Comparison of ENCODE assay signal across 24 mouse cellular contexts in the genomic region with DNA sequence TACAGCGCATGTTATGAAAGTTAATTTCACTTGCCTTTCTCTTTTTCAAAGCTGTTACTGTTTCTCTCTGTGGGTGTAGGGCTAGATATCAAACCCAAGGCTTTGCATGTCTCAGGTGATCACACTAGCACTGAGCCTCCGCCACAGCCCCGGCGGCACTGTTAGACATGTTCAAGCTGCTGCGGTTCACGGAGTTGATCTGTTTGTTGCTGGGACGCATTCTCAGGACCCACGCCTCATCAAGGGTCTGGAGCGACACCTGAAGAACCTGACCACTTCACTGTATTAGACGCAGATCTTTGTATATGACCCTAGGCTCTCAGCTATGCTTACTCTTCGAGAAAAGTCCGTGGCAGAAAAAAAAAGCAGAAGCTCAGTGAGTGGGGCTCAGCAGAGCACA. TPM values are rescaled to one million over a fixed set of nuclear protein-coding genes. Genes with fewer than 3 reads are reported as not detected.
DNase-seq lines count a peak whose midpoint lies in the region; ATAC-seq and TF ChIP-seq lines count a peak whose summit lies in the region.
"Had no signal": no experiment of that assay in that cellular context is flagged by ENCODE, and none has a peak within 500 bp of the region (broad histone marks: within the 10 kb centered on the region; RNA-seq: fewer than 3 reads in every experiment).

No protein-coding gene starts in this region.

- H3K36me3 ChIP-seq in forebrain, embryonic 11.5 days (ENCODE audit: control insufficient read depth, insufficient read depth, low read length): no peaks in the 10 kb centered on the region
- H3K36me3 ChIP-seq in forebrain, embryonic 15.5 days: no peaks in the 10 kb centered on the region
- no peaks in the 10 kb centered on the region for H3K36me3 ChIP-seq in limb, embryonic 15.5 days
- H3K36me3 ChIP-seq in limb, embryonic 10.5 days: no peaks in the 10 kb centered on the region
- peaks cover 95% of the 10 kb centered on the region for H3K36me3 ChIP-seq in megakaryocyte, embryonic 14.5 days (replicated peaks; ENCODE audit: low read length)
- peaks cover 30 to 77% of the 10 kb centered on the region in 2 experiments for H3K36me3 ChIP-seq in MEL (ENCODE audit: control insufficient read depth in 1 of 2, insufficient read depth in 2 of 2, low read length in 2 of 2)
- H3K36me3 ChIP-seq: embryonic facial prominence, embryonic 12.5 days; embryonic facial prominence, embryonic 15.5 days; forebrain, embryonic 12.5 days; hindbrain, embryonic 12.5 days; hindbrain, embryonic 15.5 days had no signal

- no peaks in the 10 kb centered on the region for H3K27me3 ChIP-seq in forebrain, embryonic 11.5 days (ENCODE audit: control insufficient read depth, insufficient read depth, low read length)
- H3K27me3 ChIP-seq in forebrain, embryonic 15.5 days: no peaks in the 10 kb centered on the region
- no peaks in the 10 kb centered on the region for H3K27me3 ChIP-seq in limb, embryonic 15.5 days
- H3K27me3 ChIP-seq in limb, embryonic 10.5 days (ENCODE audit: low read depth, poor library complexity, severe bottlenecking): no peaks in the 10 kb centered on the region
- H3K27me3 ChIP-seq in megakaryocyte, embryonic 14.5 days (replicated peaks): no peaks in the 10 kb centered on the region
- H3K27me3 ChIP-seq in MEL (ENCODE audit: control insufficient read depth in 1 of 2, insufficient read depth in 2 of 2, low read length in 2 of 2): no peaks in the 10 kb centered on the region
- H3K27me3 ChIP-seq: embryonic facial prominence, embryonic 12.5 days; embryonic facial prominence, embryonic 15.5 days; forebrain, embryonic 12.5 days; heart, embryonic 13.5 days; hindbrain, embryonic 12.5 days; hindbrain, embryonic 15.5 days; Patski had no signal

- TF ChIP-seq RAD21 in MEL (IDR thresholded peaks at IDR 0.05; ENCODE audit: low read depth, low read length): no peak

- no peak for ATAC-seq in forebrain, embryonic 11.5 days (replicated peaks; ENCODE audit: low FRiP score)
- no peak for ATAC-seq in forebrain, embryonic 15.5 days (replicated peaks)
- no peak for ATAC-seq in limb, embryonic 15.5 days (ENCODE audit: insufficient number of reproducible peaks, low FRiP score, low TSS enrichment, low read depth)
- no peak for ATAC-seq in megakaryocyte, adult 5-6 weeks (ENCODE audit: poor library complexity, severe bottlenecking)
- ATAC-seq: forebrain, embryonic 16.5 days; Patski had no signal

- H3K27ac ChIP-seq in forebrain, embryonic 11.5 days (ENCODE audit: low read depth, low read length): no peak overlapping the region
- no peak overlapping the region for H3K27ac ChIP-seq in forebrain, embryonic 15.5 days (replicated peaks)
- H3K27ac ChIP-seq in limb, embryonic 15.5 days: 0 out of 2 replicates have a peak overlapping the region, but pooled peaks have one; percentile 2
- no peak overlapping the region for H3K27ac ChIP-seq in limb, embryonic 10.5 days
- H3K27ac ChIP-seq in MEL (ENCODE audit: control insufficient read depth, low read depth, low read length): peak overlapping the region; percentile 61
- H3K27ac ChIP-seq: embryonic facial prominence, embryonic 12.5 days; forebrain, embryonic 12.5 days; heart, embryonic 13.5 days; hindbrain, embryonic 12.5 days; hindbrain, embryonic 15.5 days had no signal

- no peak overlapping the region for H3K9ac ChIP-seq in forebrain, embryonic 11.5 days (ENCODE audit: low read length)
- H3K9ac ChIP-seq in forebrain, embryonic 15.5 days (replicated peaks): no peak overlapping the region
- no peak overlapping the region for H3K9ac ChIP-seq in limb, embryonic 15.5 days
- H3K9ac ChIP-seq in MEL (ENCODE audit: control insufficient read depth, low read depth, low read length, poor library complexity, severe bottlenecking): peak overlapping the region; percentile 24; the same call in 1 of the 2 replicates
- H3K9ac ChIP-seq: embryonic facial prominence, embryonic 12.5 days; embryonic facial prominence, embryonic 15.5 days; forebrain, embryonic 12.5 days; heart, embryonic 13.5 days; hindbrain, embryonic 12.5 days; hindbrain, embryonic 15.5 days had no signal

- H3K4me2 ChIP-seq in forebrain, embryonic 11.5 days (ENCODE audit: low read depth, low read length, severe bottlenecking): no peak overlapping the region
- H3K4me2 ChIP-seq in forebrain, embryonic 15.5 days (replicated peaks): no peak overlapping the region
- no peak overlapping the region for H3K4me2 ChIP-seq in limb, embryonic 15.5 days
- H3K4me2 ChIP-seq: embryonic facial prominence, embryonic 12.5 days; embryonic facial prominence, embryonic 15.5 days; forebrain, embryonic 12.5 days; heart, embryonic 13.5 days; hindbrain, embryonic 12.5 days; hindbrain, embryonic 15.5 days had no signal

- no peak for TF ChIP-seq EP300 in MEL (IDR thresholded peaks at IDR 0.05; ENCODE audit: low read depth in 1 of 2, low read length in 2 of 2)

- no peaks in the 10 kb centered on the region for H3K9me3 ChIP-seq in forebrain, embryonic 11.5 days (ENCODE audit: control insufficient read depth, low read length)
- H3K9me3 ChIP-seq in forebrain, embryonic 15.5 days: no peaks in the 10 kb centered on the region
- H3K9me3 ChIP-seq in limb, embryonic 15.5 days: no peaks in the 10 kb centered on the region
- no peaks in the 10 kb centered on the region for H3K9me3 ChIP-seq in limb, embryonic 10.5 days (replicated peaks)
- peaks cover 11% of the 10 kb centered on the region; the same call in 1 of the 2 replicates for H3K9me3 ChIP-seq in megakaryocyte, embryonic 14.5 days
- no peaks in the 10 kb centered on the region for H3K9me3 ChIP-seq in MEL (replicated peaks; ENCODE audit: insufficient read depth, low read length)
- H3K9me3 ChIP-seq: embryonic facial prominence, embryonic 12.5 days; embryonic facial prominence, embryonic 15.5 days; forebrain, embryonic 12.5 days; hindbrain, embryonic 12.5 days; hindbrain, embryonic 15.5 days had no signal

- 0 out of 4 replicates have a peak, but pooled peaks of 1 of the 2 experiments have one; percentile 17 for TF ChIP-seq POLR2A in MEL (IDR thresholded peaks at IDR 0.05; ENCODE audit: control insufficient read depth in 1 of 2, insufficient read depth in 1 of 2, low read depth in 1 of 2, low read length in 2 of 2, poor library complexity in 1 of 2)

- H3K4me1 ChIP-seq in forebrain, embryonic 11.5 days (replicated peaks; ENCODE audit: control insufficient read depth, insufficient read depth, low read length): no peaks in the 10 kb centered on the region
- peaks cover 11% of the 10 kb centered on the region; the same call in 1 of the 2 replicates for H3K4me1 ChIP-seq in forebrain, embryonic 15.5 days
- H3K4me1 ChIP-seq in limb, embryonic 15.5 days: peaks cover 21% of the 10 kb centered on the region
- H3K4me1 ChIP-seq in limb, embryonic 10.5 days: peaks cover 16% of the 10 kb centered on the region; the same call in 1 of the 2 replicates
- peaks cover 99% of the 10 kb centered on the region for H3K4me1 ChIP-seq in megakaryocyte, embryonic 14.5 days
- peaks cover 23 to 60% of the 10 kb centered on the region in 2 experiments for H3K4me1 ChIP-seq in MEL (ENCODE audit: control insufficient read depth in 1 of 2, insufficient read depth in 2 of 2, low read length in 2 of 2)

- no peak overlapping the region for H3K4me3 ChIP-seq in forebrain, embryonic 11.5 days (ENCODE audit: low read depth, low read length)
- no peak overlapping the region for H3K4me3 ChIP-seq in forebrain, embryonic 15.5 days
- H3K4me3 ChIP-seq in limb, embryonic 15.5 days: no peak overlapping the region
- H3K4me3 ChIP-seq in limb, embryonic 10.5 days: no peak overlapping the region
- H3K4me3 ChIP-seq in megakaryocyte, embryonic 14.5 days (replicated peaks): peak overlapping the region; percentile 64
- no peak overlapping the region for H3K4me3 ChIP-seq in MEL (ENCODE audit: control insufficient read depth in 1 of 2, insufficient read depth in 1 of 2, low read depth in 2 of 2, low read length in 2 of 2)
- H3K4me3 ChIP-seq: embryonic facial prominence, embryonic 12.5 days; embryonic facial prominence, embryonic 15.5 days; forebrain, embryonic 12.5 days; heart, embryonic 13.5 days; hindbrain, embryonic 12.5 days; hindbrain, embryonic 15.5 days had no signal

- TF ChIP-seq CTCF in MEL (IDR thresholded peaks at IDR 0.05 in 2 of 3, conservative IDR thresholded peaks at IDR 0.05 in 1 of 3; ENCODE audit: control insufficient read depth in 1 of 3, insufficient read depth in 1 of 3, low read depth in 2 of 3, low read length in 3 of 3, poor library complexity in 1 of 3, severe bottlenecking in 1 of 3): no peak

- DNase-seq in forebrain, embryonic 11.5 days (ENCODE audit: low spot score): peak; percentile 20
- no peak for DNase-seq in limb, embryonic 10.5 days (ENCODE audit: low spot score)
- DNase-seq in MEL (ENCODE audit: low read depth, low spot score): peak; percentile 42
- DNase-seq in thymus, adult 18-20 months: no peak
- DNase-seq: adrenal gland, postnatal 10 days; adrenal gland, postnatal 36 days; cerebellum, adult 11 months; cerebellum, adult 2 months; cerebellum, adult 9-11 months; cerebellum, postnatal 25 days; gastrocnemius, postnatal 10 days; gastrocnemius, postnatal 36 days had no signal

- 93% methylated on average over 12 of the region's 12 CpGs for WGBS in forebrain, embryonic 11.5 days
- WGBS in forebrain, embryonic 15.5 days: 96% methylated on average over 12 of the region's 12 CpGs
- 89% methylated on average over 12 of the region's 12 CpGs for WGBS in limb, embryonic 15.5 days
- 94% methylated on average over 12 of the region's 12 CpGs for WGBS in limb, embryonic 10.5 days

- H3K79me2 ChIP-seq in MEL (ENCODE audit: control insufficient read depth, insufficient read depth, low read length, poor library complexity): peaks cover 86% of the 10 kb centered on the region

RNA-seq across cellular contexts. Expression of a gene that starts 10.0 kb away (rescaled TPM):
- polyA plus RNA-seq in forebrain, embryonic 11.5 days (2014; fragmentation: Nextera tagmentation; extraction: Ambion mirVana): 2.9 and 3.0 TPM in 2 replicates
- 3.5 and 3.7 TPM in 2 replicates for polyA plus RNA-seq in forebrain, embryonic 15.5 days (2015; fragmentation: Nextera tagmentation; extraction: Ambion mirVana)
- 12.9 and 13.2 TPM in 2 replicates for polyA plus RNA-seq in limb, embryonic 15.5 days (2015; fragmentation: Nextera tagmentation; extraction: Ambion mirVana)
- polyA plus RNA-seq in limb, embryonic 10.5 days (2016; fragmentation: Nextera tagmentation; extraction: Ambion mirVana): 2.8 and 3.1 TPM in 2 replicates
- 0.80 and 4.6 TPM in 2 replicates for polyA plus RNA-seq in megakaryocyte, embryonic 14.5 days (2012; ENCODE audit: insufficient read depth, low replicate concordance)
- 33.4 and 38.9 TPM in 2 replicates for total RNA-seq in megakaryocyte, adult 5-6 weeks (2015)
- 56.6 and 64.5 TPM in 2 replicates for total RNA-seq in megakaryocyte, adult 5-6 weeks (2017)
- total RNA-seq in MEL (2012; rRNA removed): 44.8 and 57.4 TPM in 2 replicates
- polyA plus RNA-seq in MEL (2012; ENCODE audit: insufficient read depth in 1 of 2, insufficient read length in 2 of 2, low read depth in 1 of 2, low replicate concordance in 2 of 2, missing spikeins in 1 of 2): 10 to 100 TPM in 1 of 2 experiments, not detected in 1; 61.1 TPM

RNA-seq across cellular contexts. Expression of a gene that starts 55.8 kb away (rescaled TPM):
- polyA plus RNA-seq in forebrain, embryonic 11.5 days (2014; fragmentation: Nextera tagmentation; extraction: Ambion mirVana): 22.8 and 24.9 TPM in 2 replicates
- polyA plus RNA-seq in forebrain, embryonic 15.5 days (2015; fragmentation: Nextera tagmentation; extraction: Ambion mirVana): 17.9 and 18.4 TPM in 2 replicates
- 14.0 and 16.4 TPM in 2 replicates for polyA plus RNA-seq in limb, embryonic 15.5 days (2015; fragmentation: Nextera tagmentation; extraction: Ambion mirVana)
- polyA plus RNA-seq in limb, embryonic 10.5 days (2016; fragmentation: Nextera tagmentation; extraction: Ambion mirVana): 18.0 and 19.8 TPM in 2 replicates
- polyA plus RNA-seq in megakaryocyte, embryonic 14.5 days (2012; ENCODE audit: insufficient read depth, low replicate concordance): 23.7 and 28.9 TPM in 2 replicates
- total RNA-seq in megakaryocyte, adult 5-6 weeks (2015): 61.0 and 75.2 TPM in 2 replicates
- total RNA-seq in megakaryocyte, adult 5-6 weeks (2017): 70.6 and 73.8 TPM in 2 replicates
- 18.8 and 18.9 TPM in 2 replicates for total RNA-seq in MEL (2012; rRNA removed)
- 10 to 100 TPM; 29.9 to 42.9 TPM for polyA plus RNA-seq in MEL (2012; ENCODE audit: insufficient read depth in 1 of 2, insufficient read length in 2 of 2, low read depth in 1 of 2, low replicate concordance in 2 of 2, missing spikeins in 1 of 2)

Comparison
In these comparisons a context has a peak if more than half of its experiments do, and no peak if none do; other contexts are left out.
1. H3K27ac ChIP-seq: peak in limb, embryonic 15.5 days (single experiment) and MEL (single experiment); none in forebrain, embryonic 11.5 days (single experiment), forebrain, embryonic 15.5 days (single experiment) and limb, embryonic 10.5 days (single experiment).
2. DNase-seq: peak in forebrain, embryonic 11.5 days (single experiment) and MEL (single experiment); none in limb, embryonic 10.5 days (single experiment) and thymus, adult 18-20 months (0 of 2).